Mouse (Mus musculus) granulocyte monocyte progenitor cell, adult 5-6 weeks (primary cell): Measurements from ENCODE around the gene Ppp4r3a. TPM values are rescaled to one million over a fixed set of nuclear protein-coding genes. Genes with fewer than 3 reads are reported as not detected.
"Not testable (repeated sequence)": the region's sequence is repeated elsewhere in the genome, so short reads cannot be mapped to it uniquely, and the experiment has no call there.

Source experiments
- ATAC-seq: replicated peaks from 2 replicates; pipeline ENCODE4 v1.8.0; 2016; ENCODE audit warnings: mild to moderate bottlenecking, moderate TSS enrichment, inconsistent platforms; ENCODE audit not compliant: poor library complexity, severe bottlenecking
- total RNA-seq, 2 experiments: library from RNA; stranded (forward) in 1 of 2; stranded (reverse) in 1 of 2; fragments of 200-712, 200-1000 nt in 1 of 2; fragments of >200 nt in 1 of 2; fragmentation: Nextera tagmentation in 1 of 2; gene quantifications; 2 replicates each; pipeline ENCODE4 v1.2.3; 2014 to 2017

Ppp4r3a gene
- total RNA-seq (2014; fragmentation: Nextera tagmentation) (104 and 128 TPM in 2 replicates), total RNA-seq (2017) (133 and 173 TPM in 2 replicates)

- ATAC-seq: peak; percentile 87
These were observed at the start of gene Ppp4r3a for GRCm38 (mm10) chr12:101083076-101083838. Gene Ppp4r3a (minus strand): TSS chr12:101083702.

- peak; percentile 46; the same call in 1 of the 2 replicates for ATAC-seq
These were observed 39.5 kb upstream of the Ppp4r3a start for GRCm38 (mm10) chr12:101123013-101123412.

DNA sequence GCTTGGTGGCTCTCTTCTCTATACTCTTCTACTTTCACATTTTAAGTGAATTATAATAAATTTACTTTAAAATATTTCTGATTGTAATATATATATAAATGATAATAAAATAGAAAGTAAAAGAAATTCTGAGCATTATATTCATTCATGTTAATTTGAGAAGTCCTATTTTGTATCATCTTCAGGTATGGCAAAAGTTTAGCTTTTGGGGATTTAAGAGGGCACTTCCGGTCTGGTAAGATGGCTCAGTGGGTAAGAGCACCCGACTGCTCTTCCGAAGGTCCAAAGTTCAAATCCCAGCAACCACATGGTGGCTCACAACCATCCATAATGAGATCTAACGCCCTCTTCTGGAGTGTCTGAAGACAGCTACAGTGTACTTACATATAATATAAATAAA, 38.6 kb upstream of the Ppp4r3a start:
- not testable (repeated sequence) for ATAC-seq

GRCm38 (mm10) chr12:101109794-101110585, 26.5 kb upstream of the Ppp4r3a start:
- not testable (repeated sequence) for ATAC-seq

DNA sequence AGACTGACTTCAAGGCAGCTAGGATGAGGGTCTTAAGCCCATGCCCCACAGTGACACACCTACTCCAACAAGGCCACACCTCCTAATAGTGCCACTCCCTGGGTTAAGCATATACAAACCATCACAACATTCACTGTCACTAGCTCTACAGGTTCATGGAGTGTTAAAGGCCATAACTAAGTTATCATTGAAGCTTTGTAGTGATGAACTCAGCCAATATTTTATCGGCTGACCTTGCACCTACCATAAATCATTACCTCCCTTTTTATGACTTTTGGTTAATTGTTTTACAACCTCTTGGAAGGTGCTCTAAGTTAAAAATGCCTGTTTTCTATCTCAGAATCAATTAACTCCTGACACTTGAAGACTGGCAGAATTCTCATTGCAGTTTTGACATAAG, 24.2 kb upstream of the Ppp4r3a start:
- no peak for ATAC-seq

GRCm38 (mm10) chr12:101105571-101105970, 22.1 kb upstream of the Ppp4r3a start:
- no peak for ATAC-seq

DNA sequence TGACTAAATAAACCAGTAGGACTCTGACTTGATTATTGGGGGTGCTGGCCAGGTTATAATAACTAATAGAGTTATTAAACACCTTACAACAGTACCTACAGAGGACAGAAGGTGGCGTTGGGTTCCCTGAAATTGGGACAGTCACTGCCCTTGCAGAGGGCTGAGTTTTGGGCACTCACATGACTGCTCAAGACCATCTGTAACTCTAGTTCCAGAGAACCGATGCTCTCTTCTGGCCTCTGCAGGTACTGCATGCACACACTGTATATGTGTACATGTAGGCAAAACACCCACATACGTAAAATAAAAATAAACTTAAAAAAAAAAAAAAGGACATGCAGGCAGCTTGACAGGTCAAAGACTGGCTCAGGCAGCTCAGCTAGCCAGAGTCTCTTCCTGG, 19.1 kb upstream of the Ppp4r3a start:
- ATAC-seq: peak; percentile 97

- ATAC-seq: not testable (repeated sequence)
These were observed 10.2 kb upstream of the Ppp4r3a start for GRCm38 (mm10) chr12:101093678-101094077.

- no peak for ATAC-seq
These were observed 6.5 kb upstream of the Ppp4r3a start for GRCm38 (mm10) chr12:101089955-101090354.

DNA sequence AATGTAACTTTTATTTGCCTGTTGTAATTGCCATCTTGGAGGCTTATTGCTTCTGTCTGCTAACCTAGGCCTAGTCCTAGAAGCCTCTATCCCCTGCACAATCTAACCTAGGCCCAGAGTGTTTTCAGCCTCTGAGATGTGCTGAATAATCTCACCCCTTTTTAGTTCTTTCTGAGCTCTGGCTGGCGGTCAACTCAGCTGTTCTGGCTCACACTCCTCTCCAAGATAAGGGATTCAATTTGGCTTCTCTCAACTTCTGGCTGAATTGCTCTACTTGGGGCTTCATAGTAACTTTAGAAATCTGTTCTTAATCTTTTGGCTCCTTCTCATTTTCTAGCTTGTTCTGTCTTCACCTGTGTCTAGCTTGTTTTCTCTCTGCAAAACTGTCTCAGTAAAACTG, 3.9 kb upstream of the Ppp4r3a start:
- ATAC-seq: no peak

- ATAC-seq: no peak
These were observed 1.6 kb upstream of the Ppp4r3a start for GRCm38 (mm10) chr12:101084881-101085666.

DNA sequence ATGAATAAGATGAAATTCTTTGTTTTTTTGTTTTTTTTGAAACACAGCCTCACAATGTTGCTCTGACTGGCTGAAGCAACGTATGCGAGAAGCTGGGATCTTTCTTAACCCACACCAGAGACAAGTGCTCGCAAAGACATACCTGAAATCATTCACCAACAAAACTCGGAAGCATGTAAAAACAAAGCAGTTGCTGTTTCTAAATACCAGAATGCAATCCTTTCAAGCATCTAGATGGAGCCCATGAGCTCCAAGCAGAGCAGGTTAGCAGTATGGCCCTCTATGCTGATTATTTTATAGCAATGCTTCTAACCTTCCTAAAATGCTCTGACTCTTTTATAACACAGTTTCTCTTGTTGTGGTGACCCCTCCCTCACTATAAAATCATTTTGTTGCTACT, 735 bp upstream of the Ppp4r3a start:
- no peak for ATAC-seq

DNA sequence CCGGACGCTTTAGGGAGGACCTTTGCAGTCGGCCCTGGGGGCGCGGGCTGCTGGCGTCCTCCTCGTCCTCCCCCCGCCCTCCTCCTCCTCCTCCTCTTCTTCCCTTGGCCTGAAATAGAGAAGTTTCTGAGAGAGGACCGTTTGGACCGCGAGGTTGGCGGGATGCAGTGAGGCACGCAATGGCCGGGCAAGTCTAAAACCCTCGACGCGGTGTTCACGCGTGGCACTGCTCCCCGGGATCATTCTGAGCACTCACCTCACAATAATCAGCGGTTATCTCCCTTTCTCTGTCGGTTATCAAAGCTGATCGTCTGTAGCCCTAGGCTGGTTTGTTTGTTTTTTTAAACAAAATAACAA, 315 bp upstream of the Ppp4r3a start:
- no peak for ATAC-seq

DNA sequence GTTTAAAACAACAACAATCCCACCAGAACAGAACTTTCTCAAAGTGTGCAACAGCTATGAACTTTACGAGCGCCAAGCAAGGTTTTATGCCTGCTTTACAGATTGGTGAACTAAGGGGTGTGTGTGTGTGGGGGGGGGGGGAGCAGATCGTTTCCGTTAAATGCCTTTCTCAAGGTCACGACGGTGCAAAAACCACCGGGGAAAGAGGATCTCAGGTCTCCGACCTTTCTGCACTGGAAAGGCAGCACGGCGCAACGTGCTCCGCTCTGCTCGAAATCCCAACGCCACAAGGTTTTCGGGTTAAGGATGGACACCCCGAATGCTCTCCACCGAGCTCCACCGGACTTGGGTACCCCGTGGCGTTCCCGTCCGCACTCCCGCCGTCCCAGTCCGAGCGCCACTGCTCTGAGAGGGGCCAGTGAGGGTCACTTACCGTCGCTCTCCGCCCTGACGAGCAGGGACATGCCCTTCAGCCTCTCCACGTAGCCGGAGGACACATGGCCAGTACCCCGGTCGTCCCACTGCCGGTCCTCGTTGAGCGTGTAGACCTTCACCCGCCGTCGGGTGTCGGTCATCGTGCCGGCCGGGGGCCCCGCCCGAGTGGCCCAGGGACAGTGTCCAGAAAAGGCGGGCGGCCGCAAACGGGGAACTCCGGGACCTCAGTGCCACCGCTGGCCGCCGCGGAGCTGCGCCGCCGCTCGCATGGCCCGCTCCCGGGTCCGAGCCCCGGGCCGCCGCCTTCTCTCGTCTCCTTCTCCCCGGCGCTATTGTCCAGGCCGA, 1.0 kb downstream of the Ppp4r3a start:
- peak; percentile 3; the same call in 1 of the 2 replicates for ATAC-seq

DNA sequence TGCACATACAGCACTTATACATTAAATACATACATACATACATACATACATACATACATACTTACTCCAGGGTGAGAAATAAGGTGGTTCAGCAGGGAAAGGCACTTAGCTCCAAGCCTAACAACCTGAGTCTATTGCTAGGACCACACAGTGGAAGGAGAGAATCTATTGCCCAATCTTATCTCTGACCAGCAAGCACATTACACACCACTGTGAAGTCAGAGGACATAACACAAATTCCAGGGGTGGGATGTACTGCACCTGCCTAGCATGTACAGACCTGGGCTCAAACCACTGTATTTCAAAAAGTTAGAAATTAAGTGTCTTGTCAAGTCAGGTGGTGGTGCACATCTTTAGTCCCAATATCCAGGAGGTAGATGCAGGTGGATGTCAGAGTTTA, 5.5 kb downstream of the Ppp4r3a start:
- peak; percentile 40 for ATAC-seq

DNA sequence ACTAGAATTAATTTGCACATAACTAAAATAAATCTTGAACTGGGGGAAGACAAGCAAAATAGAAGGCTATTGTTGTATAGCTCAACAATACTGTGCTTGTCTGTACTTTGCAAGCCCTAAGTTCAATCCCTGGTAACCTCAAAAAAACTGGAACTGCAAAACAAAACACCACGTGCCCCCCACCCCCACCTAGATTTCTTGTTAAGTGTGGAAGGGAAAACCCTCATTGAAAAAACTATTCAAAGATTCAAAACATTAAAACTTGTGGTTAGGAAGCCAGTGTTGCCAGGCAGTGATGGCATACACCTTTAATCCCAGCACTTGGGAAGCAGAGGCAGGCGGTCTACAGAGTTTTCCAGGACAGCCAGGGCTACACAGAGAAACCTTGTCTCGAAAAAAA, 8.1 kb downstream of the Ppp4r3a start:
- no peak for ATAC-seq

GRCm38 (mm10) chr12:101074821-101075429, 8.6 kb downstream of the Ppp4r3a start:
- ATAC-seq: peak; percentile 57; the same call in 1 of the 2 replicates

DNA sequence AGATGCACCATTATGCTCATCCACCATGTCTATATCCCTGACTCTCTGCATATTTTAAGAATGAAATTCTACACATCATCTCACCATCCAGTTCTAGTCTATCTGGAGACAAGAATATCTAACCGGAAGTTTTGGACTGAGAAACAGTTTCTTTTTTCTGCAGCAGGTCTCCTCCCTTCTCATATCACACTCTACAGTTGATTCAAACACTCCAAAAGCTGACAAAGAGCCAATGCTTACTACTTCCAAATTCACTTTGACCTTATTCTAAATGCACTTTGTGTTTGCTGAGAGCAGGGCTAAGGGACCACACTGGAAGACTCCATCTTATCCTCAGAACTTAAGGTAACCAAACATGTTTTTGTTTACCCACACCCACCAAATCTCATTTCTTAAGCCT, 13.7 kb downstream of the Ppp4r3a start:
- no peak for ATAC-seq

- ATAC-seq: no peak
These were observed 17.2 kb downstream of the Ppp4r3a start for GRCm38 (mm10) chr12:101066329-101066728.
